Mouse (Mus musculus) heart, postnatal 0 days (tissue): ENCODE measurements around the gene Atp13a1. TPM values are rescaled to one million over a fixed set of nuclear protein-coding genes. Genes with fewer than 3 reads are reported as not detected.

Experiments
- ATAC-seq: fragments of 200-750 bp; cut with Nextera tagmentation; 2 replicates; pipeline ENCODE4 v1.8.0; 2017; ENCODE audit warnings: low read depth, moderate number of reproducible peaks, moderate library complexity; ENCODE audit not compliant: insufficient read depth
- DNase-seq: peaks from one replicate; pipeline ENCODE4 v3.0.0-alpha.2; 2016; ENCODE audit warnings: low spot score
- H3K27ac ChIP-seq: fragments of 300-500 bp; sonication (generic); 2 replicates; pipeline ENCODE4 v1.5.1; 2014; ENCODE audit warnings: low read depth, mild to moderate bottlenecking
- H3K27me3 ChIP-seq: fragments of 300-500 bp; sonication (generic); 2 replicates; pipeline ENCODE4 v1.6.1; 2014; ENCODE audit warnings: low read length, mixed read lengths; ENCODE audit not compliant: control insufficient read depth, insufficient read depth
- H3K36me3 ChIP-seq: fragments of 300-500 bp; sonication (generic); replicated peaks from 2 replicates; pipeline ENCODE4 v1.6.1; 2014; ENCODE audit warnings: low read length, mixed read lengths; ENCODE audit not compliant: control insufficient read depth, insufficient read depth
- H3K4me1 ChIP-seq: fragments of 300-500 bp; sonication (generic); 2 replicates; pipeline ENCODE4 v1.6.1; 2014; ENCODE audit warnings: antibody characterized with exemption; ENCODE audit not compliant: control insufficient read depth, insufficient read depth
- H3K4me2 ChIP-seq: fragments of 300-500 bp; sonication (generic); 2 replicates; pipeline ENCODE4 v1.6.1; 2014; ENCODE audit warnings: low read depth, mild to moderate bottlenecking, low read length, moderate library complexity
- H3K4me3 ChIP-seq: fragments of 300-500 bp; sonication (generic); 2 replicates; pipeline ENCODE4 v1.5.1; 2014; ENCODE audit warnings: low read depth, low read length
- H3K9ac ChIP-seq: fragments of 300-500 bp; sonication (generic); replicated peaks from 2 replicates; pipeline ENCODE4 v1.6.1; 2014; ENCODE audit warnings: low read depth, low read length, mixed read lengths
- H3K9me3 ChIP-seq: fragments of 300-500 bp; sonication (generic); replicated peaks from 2 replicates; pipeline ENCODE4 v1.6.1; 2016; ENCODE audit warnings: low read length; ENCODE audit not compliant: control insufficient read depth
- CTCF ChIP-seq: IDR thresholded peaks from 2 replicates; pipeline ENCODE4 v1.5.1; 2016; ENCODE audit warnings: antibody characterized with exemption, control low read depth, low read depth
- EP300 ChIP-seq: IDR thresholded peaks from 2 replicates; pipeline ENCODE4 v1.6.1; 2016; ENCODE audit warnings: antibody characterized with exemption, low read depth
- WGBS: fragments of 180-500 bp; shearing (Covaris S2); extraction: QIAGEN DNeasy Blood & Tissue Kit; methylation state at CpG from one replicate; pipeline ENCODE4 v1.1.7; 2014; 5-methylcytosine and 5-hydroxymethylcytosine counted together
- polyA plus RNA-seq: library from polyadenylated mRNA; unstranded; fragments of >200 nt; fragmentation: Nextera tagmentation; extraction: Ambion mirVana; gene quantifications from 2 replicates; pipeline ENCODE4 v1.2.1, GENCODE M21; 2015
- total RNA-seq: library from RNA; depleted of rRNA; stranded (reverse); fragments of >200 nt; gene quantifications from 2 replicates; pipeline ENCODE4 v1.2.3, GENCODE M21; 2014; ENCODE audit warnings: low replicate concordance

Atp13a1 gene
- total and polyA plus RNA-seq, 2 experiments from 2014 or later: 13.5 to 44.0 TPM

GRCm38 (mm10) chr8:69761814-69762445 lies 29.0 kb upstream of the Atp13a1 start:
- ATAC-seq: no peak
- 86% methylated on average over 4 of the region's 4 CpGs for WGBS
- no peak overlapping the region for H3K4me3 ChIP-seq
- no peaks in the 10 kb centered on the region for H3K4me1 ChIP-seq
- H3K27ac ChIP-seq: no peak overlapping the region
- H3K9me3 ChIP-seq: peaks cover 16% of the 10 kb centered on the region; the same call in 1 of the 2 replicates
- peaks cover 59% of the 10 kb centered on the region for H3K36me3 ChIP-seq
- H3K4me2 ChIP-seq: no peak overlapping the region
- H3K27me3 ChIP-seq: no peaks in the 10 kb centered on the region
- no peak for TF ChIP-seq EP300
- TF ChIP-seq CTCF: no peak
- no peak for DNase-seq
- no peak overlapping the region for H3K9ac ChIP-seq

- WGBS: 86% methylated on average over 9 of the region's 9 CpGs
- Histone ChIP-seq H3K27me3 (no peaks in the 10 kb centered on the region), H3K4me2 (no peak overlapping the region), H3K4me1 (peaks cover 22% of the 10 kb centered on the region; the same call in 1 of the 2 replicates), H3K4me3 (no peak overlapping the region), H3K27ac (no peak overlapping the region), H3K36me3 (peaks cover 43% of the 10 kb centered on the region), H3K9ac (no peak overlapping the region), H3K9me3 (peaks cover 12% of the 10 kb centered on the region)
- ATAC-seq (no peak), DNase-seq (no peak)
- no peak for TF ChIP-seq CTCF
- TF ChIP-seq EP300: no peak
These were observed 19.7 kb upstream of the Atp13a1 start for GRCm38 (mm10) chr8:69771221-69771620.

GRCm38 (mm10) chr8:69772106-69772505 lies 18.9 kb upstream of the Atp13a1 start:
- Histone ChIP-seq H3K36me3 (peaks cover 34% of the 10 kb centered on the region), H3K4me2 (no peak overlapping the region), H3K4me1 (peaks cover 22% of the 10 kb centered on the region; the same call in 1 of the 2 replicates), H3K4me3 (no peak overlapping the region), H3K27me3 (no peaks in the 10 kb centered on the region), H3K9ac (no peak overlapping the region), H3K27ac (no peak overlapping the region), H3K9me3 (peaks cover 5% of the 10 kb centered on the region; the same call in 1 of the 2 replicates)
- DNase-seq (no peak), ATAC-seq (no peak)
- WGBS: 52% methylated on average over 2 of the region's 2 CpGs
- TF ChIP-seq EP300: no peak
- no peak for TF ChIP-seq CTCF

GRCm38 (mm10) chr8:69774503-69775148 lies 16.3 kb upstream of the Atp13a1 start, which contains the start of gene Gm20422:
Gene Gm20422, minus strand, starts transcription at chr8:69774886.
- WGBS: under 1% methylated on average over 41 of the region's 41 CpGs

GRCm38 (mm10) chr8:69775149-69775534 lies 15.8 kb upstream of the Atp13a1 start:
- Histone ChIP-seq H3K9ac (no peak overlapping the region), H3K4me3 (peak overlapping the region; percentile 68; the same call in 1 of the 2 replicates), H3K4me1 (peaks cover 22% of the 10 kb centered on the region; the same call in 1 of the 2 replicates), H3K36me3 (0 out of 2 replicates have a peak, but pooled peaks cover 5% of the 10 kb centered on the region), H3K9me3 (no peaks in the 10 kb centered on the region), H3K27me3 (no peaks in the 10 kb centered on the region), H3K4me2 (peak overlapping the region; percentile 34; the same call in 1 of the 2 replicates), H3K27ac (no peak overlapping the region)
- TF ChIP-seq EP300 (no peak), CTCF (no peak)
- 45% methylated on average over 2 of the region's 2 CpGs for WGBS
- ATAC-seq (no peak), DNase-seq (no peak)

More at GRCm38 (mm10) chr8:69774503-69775148, 16.3 kb upstream of the Atp13a1 start, which contains the start of gene Gm20422:
- no peaks in the 10 kb centered on the region for H3K9me3 ChIP-seq
- DNase-seq: peak; percentile 100
- peaks cover 22% of the 10 kb centered on the region; the same call in 1 of the 2 replicates for H3K4me1 ChIP-seq
- peak within 1 kb of the TSS; percentile 99 for H3K27ac ChIP-seq
- H3K4me2 ChIP-seq: peak within 1 kb of the TSS; percentile 63
- ATAC-seq: peak; percentile 99
- TF ChIP-seq EP300 (no peak), CTCF (no peak)
- peak within 1 kb of the TSS; percentile 78 for H3K9ac ChIP-seq
- no peaks in the 10 kb centered on the region for H3K27me3 ChIP-seq
- H3K4me3 ChIP-seq: peak within 1 kb of the TSS; percentile 68
- 0 out of 2 replicates have a peak, but pooled peaks cover 9% of the 10 kb centered on the region for H3K36me3 ChIP-seq
